30 mouse cellular contexts compared by ENCODE assay signal in genomic region chr11:94338347-94338746, GRCm38 (mm10). TPM values are rescaled to one million over a fixed set of nuclear protein-coding genes. Genes with fewer than 3 reads are reported as not detected.
A peak's percentile ranks its signal among the peaks of the same experiment; 100 is the strongest.
DNase-seq lines count a peak whose midpoint lies in the region; ATAC-seq lines count a peak whose summit lies in the region.
"Had no signal": no experiment of that assay in that cellular context is flagged by ENCODE, and none has a peak within 500 bp of the region (broad histone marks: within the 10 kb centered on the region; RNA-seq: fewer than 3 reads in every experiment).

No protein-coding gene starts in this region.

- DNase-seq in adrenal gland, adult 2 months, result peak; percentile 54
- DNase-seq in adrenal gland, adult 8-10 months, result no peak
- no peak for DNase-seq in liver, embryonic 11.5 days (ENCODE audit: low spot score)
- DNase-seq in lung, postnatal 10 days, result peak; percentile 19
- DNase-seq in lung, postnatal 14 days, result no peak
- DNase-seq: adrenal gland, postnatal 14 days; cerebellum, adult 11 months; cerebellum, adult 2 months; cerebellum, adult 9-11 months; cerebellum, postnatal 25 days; forebrain, postnatal 0 days; gastrocnemius, adult 2 months; gastrocnemius, postnatal 14 days; heart, adult 18-20 months; heart, postnatal 10 days; heart, postnatal 36 days had no signal

- H3K36me3 ChIP-seq in liver, embryonic 15.5 days (replicated peaks), result peaks cover 41% of the 10 kb centered on the region
- peaks cover 6% of the 10 kb centered on the region for H3K36me3 ChIP-seq in liver, embryonic 11.5 days (ENCODE audit: control insufficient read depth, insufficient read depth, low read length)

- no peak overlapping the region for H3K4me2 ChIP-seq in liver, embryonic 15.5 days
- no peak overlapping the region for H3K4me2 ChIP-seq in liver, embryonic 11.5 days
- H3K4me2 ChIP-seq: embryonic facial prominence, embryonic 12.5 days; embryonic facial prominence, embryonic 15.5 days; heart, embryonic 12.5 days; heart, embryonic 15.5 days; hindbrain, embryonic 13.5 days had no signal

- 0 out of 2 replicates have a peak overlapping the region, but pooled peaks have one; percentile 7 for H3K27ac ChIP-seq in liver, embryonic 15.5 days (replicated peaks)
- no peak overlapping the region for H3K27ac ChIP-seq in liver, embryonic 11.5 days (ENCODE audit: low read depth, low read length)
- H3K27ac ChIP-seq: embryonic facial prominence, embryonic 12.5 days; embryonic facial prominence, embryonic 15.5 days; gastrocnemius, adult 2 months; heart, embryonic 15.5 days; hindbrain, embryonic 10.5 days; hindbrain, embryonic 13.5 days had no signal

- H3K9me3 ChIP-seq in liver, embryonic 15.5 days (replicated peaks), result no peaks in the 10 kb centered on the region
- H3K9me3 ChIP-seq in liver, embryonic 11.5 days (ENCODE audit: control insufficient read depth, low read length), result no peaks in the 10 kb centered on the region
- H3K9me3 ChIP-seq: embryonic facial prominence, embryonic 12.5 days; embryonic facial prominence, embryonic 15.5 days; heart, embryonic 12.5 days; heart, embryonic 15.5 days; hindbrain, embryonic 10.5 days; hindbrain, embryonic 13.5 days had no signal

- no peak overlapping the region for H3K9ac ChIP-seq in liver, embryonic 15.5 days
- H3K9ac ChIP-seq in liver, embryonic 11.5 days (ENCODE audit: low read depth, low read length), result no peak overlapping the region
- H3K9ac ChIP-seq: embryonic facial prominence, embryonic 12.5 days; embryonic facial prominence, embryonic 15.5 days; forebrain, postnatal 0 days; heart, embryonic 12.5 days; heart, embryonic 15.5 days; hindbrain, embryonic 13.5 days had no signal

- H3K27me3 ChIP-seq in liver, embryonic 15.5 days, result no peaks in the 10 kb centered on the region
- H3K27me3 ChIP-seq in liver, embryonic 11.5 days (replicated peaks; ENCODE audit: control insufficient read depth, insufficient read depth, low read length), result no peaks in the 10 kb centered on the region
- H3K27me3 ChIP-seq: embryonic facial prominence, embryonic 12.5 days; embryonic facial prominence, embryonic 15.5 days; heart, embryonic 12.5 days; heart, embryonic 15.5 days; hindbrain, embryonic 13.5 days had no signal

- 75% methylated on average over 2 of the region's 2 CpGs for WGBS in liver, embryonic 15.5 days (ENCODE audit: insufficient replicate concordance)
- 86% methylated on average over 2 of the region's 2 CpGs for WGBS in liver, embryonic 11.5 days

- H3K4me1 ChIP-seq in liver, embryonic 15.5 days (replicated peaks), result peaks cover 69% of the 10 kb centered on the region
- peaks cover 24% of the 10 kb centered on the region for H3K4me1 ChIP-seq in liver, embryonic 11.5 days (replicated peaks; ENCODE audit: control insufficient read depth, insufficient read depth, low read length)
- H3K4me1 ChIP-seq: embryonic facial prominence, embryonic 12.5 days; embryonic facial prominence, embryonic 15.5 days had no signal

- ATAC-seq in liver, embryonic 15.5 days (ENCODE audit: insufficient read depth), result no peak
- no peak for ATAC-seq in liver, embryonic 11.5 days (replicated peaks; ENCODE audit: low FRiP score)
- ATAC-seq: activated CD4-positive, CD25-positive, alpha-beta regulatory T cell, adult 4 months; forebrain, embryonic 14.5 days; forebrain, postnatal 0 days; hindbrain, embryonic 16.5 days had no signal

- H3K4me3 ChIP-seq in liver, embryonic 15.5 days (replicated peaks), result no peak overlapping the region
- H3K4me3 ChIP-seq in liver, embryonic 11.5 days (ENCODE audit: low read depth, low read length), result no peak overlapping the region
- H3K4me3 ChIP-seq: embryonic facial prominence, embryonic 12.5 days; embryonic facial prominence, embryonic 15.5 days; gastrocnemius, adult 2 months; heart, embryonic 12.5 days; heart, embryonic 15.5 days; hindbrain, embryonic 10.5 days; hindbrain, embryonic 13.5 days had no signal

RNA-seq across cellular contexts. Expression of gene Ankrd40, which starts 10.5 kb away (rescaled TPM):
- 100 to 1,000 TPM; 163 to 189 TPM for total RNA-seq in adrenal gland, adult 2 months (2021)
- 175 and 195 TPM in 2 replicates for polyA plus RNA-seq in adrenal gland, adult 2 months (2012; rRNA removed)
- 100 to 1,000 TPM; 118 to 169 (median 156) TPM for total RNA-seq in adrenal gland, adult 8-10 months (2022)
- 7.4 and 9.0 TPM in 2 replicates for polyA plus RNA-seq in liver, embryonic 15.5 days (2015; fragmentation: Nextera tagmentation; extraction: Ambion mirVana)
- polyA plus RNA-seq in liver, embryonic 11.5 days (2014; fragmentation: Nextera tagmentation; extraction: Ambion mirVana), result 12.7 and 13.2 TPM in 2 replicates

RNA-seq across cellular contexts. Expression of gene Luc7l3, which starts 16.6 kb away (rescaled TPM):
- total RNA-seq in adrenal gland, adult 2 months (2021), result 10 to 100 TPM; 59.5 to 63.7 TPM
- 2.3 and 2.6 TPM in 2 replicates for polyA plus RNA-seq in adrenal gland, adult 2 months (2012; rRNA removed)
- 100 to 1,000 TPM in 1 of 4 experiments, 10 to 100 TPM in 3; 53.7 to 100 (median 73.5) TPM for total RNA-seq in adrenal gland, adult 8-10 months (2022)
- polyA plus RNA-seq in liver, embryonic 15.5 days (2015; fragmentation: Nextera tagmentation; extraction: Ambion mirVana), result 35.5 and 36.8 TPM in 2 replicates
- polyA plus RNA-seq in liver, embryonic 11.5 days (2014; fragmentation: Nextera tagmentation; extraction: Ambion mirVana), result 90.6 and 97.6 TPM in 2 replicates

RNA-seq across cellular contexts. Expression of gene Abcc3, which starts 54.5 kb away (rescaled TPM):
- 1 to 10 TPM; 6.2 to 7.5 TPM for total RNA-seq in adrenal gland, adult 2 months (2021)
- 5.8 and 5.9 TPM in 2 replicates for polyA plus RNA-seq in adrenal gland, adult 2 months (2012; rRNA removed)
- total RNA-seq in adrenal gland, adult 8-10 months (2022), result 10 to 100 TPM in 2 of 4 experiments, 1 to 10 TPM in 2; 4.7 to 15.0 (median 9.4) TPM
- polyA plus RNA-seq in liver, embryonic 15.5 days (2015; fragmentation: Nextera tagmentation; extraction: Ambion mirVana), result 8.4 TPM in 2 replicates
- 3.2 and 6.0 TPM in 2 replicates for polyA plus RNA-seq in liver, embryonic 11.5 days (2014; fragmentation: Nextera tagmentation; extraction: Ambion mirVana)

RNA-seq across cellular contexts. Expression of gene Gm21885, which starts 56.7 kb away (rescaled TPM):
- not detected for total RNA-seq in adrenal gland, adult 2 months (2021)
- polyA plus RNA-seq in adrenal gland, adult 2 months (2012; rRNA removed), result not detected in 2 replicates
- not detected for total RNA-seq in adrenal gland, adult 8-10 months (2022)
- polyA plus RNA-seq in liver, embryonic 15.5 days (2015; fragmentation: Nextera tagmentation; extraction: Ambion mirVana), result 0.15 TPM in 1 of 2 replicates, not detected in the other
- 0.40 TPM in 1 of 2 replicates, not detected in the other for polyA plus RNA-seq in liver, embryonic 11.5 days (2014; fragmentation: Nextera tagmentation; extraction: Ambion mirVana)
- total RNA-seq: adrenal gland, postnatal 14 days; adrenal gland, postnatal 4 days; common myeloid progenitor, adult 5-6 weeks; forebrain, postnatal 0 days; gastrocnemius, adult 2 months; gastrocnemius, postnatal 14 days; gastrocnemius, postnatal 4 days; heart, postnatal 10 days had no signal
- polyA plus RNA-seq: cerebellum, adult 2 months; embryonic facial prominence, embryonic 12.5 days; embryonic facial prominence, embryonic 15.5 days; forebrain, embryonic 14.5 days; forebrain, postnatal 0 days; frontal cortex, adult 2 months; heart, embryonic 12.5 days; heart, embryonic 15.5 days; hindbrain, embryonic 10.5 days; hindbrain, embryonic 16.5 days had no signal

Comparison
In these comparisons a context has a peak if more than half of its experiments do, and no peak if none do; other contexts are left out.
1. DNase-seq: peak in adrenal gland, adult 2 months (single experiment) and lung, postnatal 10 days (single experiment); none in adrenal gland, adult 8-10 months (single experiment), liver, embryonic 11.5 days (single experiment) and lung, postnatal 14 days (single experiment).
2. RNA of gene Ankrd40, which starts 10.5 kb away (polyA plus RNA-seq): 175 to 195 TPM in adrenal gland, adult 2 months; 12.7 to 13.2 TPM in liver, embryonic 11.5 days and 7.4 to 9.0 TPM in liver, embryonic 15.5 days; every median in the first group is over 10 times any median in the second.
3. RNA of gene Luc7l3, which starts 16.6 kb away (polyA plus RNA-seq): 90.6 to 97.6 TPM in liver, embryonic 11.5 days and 35.5 to 36.8 TPM in liver, embryonic 15.5 days; 2.3 to 2.6 TPM in adrenal gland, adult 2 months; every median in the first group is over 10 times any median in the second.